8 mouse cellular contexts compared by ENCODE assay signal in the genomic region with DNA sequence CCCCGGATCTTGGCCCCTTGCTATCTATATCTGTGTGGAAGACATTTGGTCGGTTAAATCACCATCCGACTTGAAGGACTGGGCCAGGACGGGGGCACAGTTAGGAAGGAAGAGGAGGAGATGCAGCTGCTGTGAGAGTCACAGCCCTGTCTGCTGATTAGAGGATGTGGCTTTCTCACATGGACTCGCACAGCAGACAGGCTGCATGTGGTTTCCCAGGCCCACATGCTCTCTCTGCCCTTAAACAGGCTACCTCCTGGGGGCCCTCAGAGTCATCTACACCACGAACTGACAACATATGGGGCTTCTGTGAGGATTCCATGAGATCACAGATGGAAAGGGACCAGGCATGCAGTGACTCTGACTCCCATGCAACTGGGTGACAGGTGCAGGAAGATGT.
A peak's percentile ranks its signal among the peaks of the same experiment; 100 is the strongest.
DNase-seq lines count a peak whose midpoint lies in the region; ATAC-seq lines count a peak whose summit lies in the region.

No protein-coding gene starts in this region.

- intact Hi-C loops in heart, postnatal 10 days (cut with DNase I), result loop anchor here (1.0 to 5.0 kb wide), 3 partner anchors 183 to 509 kb away; no protein-coding TSS in a partner anchor

- DNase-seq in cerebellum, postnatal 25 days, result peak; percentile 36 to 46
- no peak for DNase-seq in cerebellum, adult 8-10 months
- peak; percentile 74 to 79 for DNase-seq in B cell, adult 2 months
- peak; percentile 42 to 45 for DNase-seq in heart, postnatal 10 days
- DNase-seq in urinary bladder, postnatal 14 days (ENCODE audit: low spot score), result no peak
- DNase-seq in left cerebral cortex, adult 9 months (ENCODE audit: low spot score in 2 of 2), result no peak
- DNase-seq in right cerebral cortex, adult 2 months (ENCODE audit: low spot score in 2 of 2), result no peak

- ATAC-seq in megakaryocyte-erythroid progenitor cell, adult 5-6 weeks (replicated peaks; ENCODE audit: low FRiP score, low TSS enrichment, poor library complexity, severe bottlenecking), result peak; percentile 80

Comparison
In these comparisons a context has a peak if more than half of its experiments do, and no peak if none do; other contexts are left out.
1. DNase-seq: peak in cerebellum, postnatal 25 days (2 of 2), B cell, adult 2 months (2 of 2) and heart, postnatal 10 days (2 of 2); none in cerebellum, adult 8-10 months (single experiment), urinary bladder, postnatal 14 days (single experiment), left cerebral cortex, adult 9 months (0 of 2) and right cerebral cortex, adult 2 months (0 of 2).